Mouse (Mus musculus): Measurements from ENCODE around the gene Sgsm1. TPM values are rescaled to one million over a fixed set of nuclear protein-coding genes. Genes with fewer than 3 reads are reported as not detected.

Gene Sgsm1
- polyA plus RNA-seq, 1 experiment = not detected

- no peak overlapping the region for H3K4me3 ChIP-seq (ENCODE audit: insufficient read depth, low read length)
- H3K27ac ChIP-seq (ENCODE audit: insufficient read depth, low read depth, low read length) = no peak overlapping the region
- TF ChIP-seq POLR2A (IDR thresholded peaks at IDR 0.05; ENCODE audit: borderline replicate concordance, low read depth, low read length) (no peak), CTCF (IDR thresholded peaks at IDR 0.05; ENCODE audit: low read depth, low read length) (no peak)
- H3K4me1 ChIP-seq (ENCODE audit: control insufficient read depth, insufficient read depth, low read length) = no peaks in the 10 kb centered on the region
Observed at GRCm38 (mm10) chr5:113329463-113329862, 18.9 kb upstream of the Sgsm1 start.

GRCm38 (mm10) chr5:113323784-113324638, 13.4 kb upstream of the Sgsm1 start:
- H3K4me1 ChIP-seq (ENCODE audit: control insufficient read depth, insufficient read depth, low read length) = no peaks in the 10 kb centered on the region
- no peak overlapping the region for H3K27ac ChIP-seq (ENCODE audit: insufficient read depth, low read depth, low read length)
- peak overlapping the region; percentile 18; the same call in 1 of the 2 replicates for H3K4me3 ChIP-seq (ENCODE audit: insufficient read depth, low read length)
- TF ChIP-seq POLR2A (IDR thresholded peaks at IDR 0.05; ENCODE audit: borderline replicate concordance, low read depth, low read length) (no peak), CTCF (IDR thresholded peaks at IDR 0.05; ENCODE audit: low read depth, low read length) (no peak)

- H3K4me3 ChIP-seq (ENCODE audit: insufficient read depth, low read length) = no peak overlapping the region
- no peak for TF ChIP-seq POLR2A (IDR thresholded peaks at IDR 0.05; ENCODE audit: borderline replicate concordance, low read depth, low read length)
- TF ChIP-seq CTCF (IDR thresholded peaks at IDR 0.05; ENCODE audit: low read depth, low read length) = peak; percentile 60
Observed at GRCm38 (mm10) chr5:113313998-113314397, 3.4 kb upstream of the Sgsm1 start.

GRCm38 (mm10) chr5:113309491-113310376, 852 bp downstream of the Sgsm1 start:
- no peak overlapping the region for H3K27ac ChIP-seq (ENCODE audit: insufficient read depth, low read depth, low read length)
- H3K4me3 ChIP-seq (ENCODE audit: insufficient read depth, low read length) = no peak overlapping the region

More at GRCm38 (mm10) chr5:113313998-113314397, 3.4 kb upstream of the Sgsm1 start:
- no peaks in the 10 kb centered on the region for H3K4me1 ChIP-seq (ENCODE audit: control insufficient read depth, insufficient read depth, low read length)
- H3K27ac ChIP-seq (ENCODE audit: insufficient read depth, low read depth, low read length) = no peak overlapping the region

GRCm38 (mm10) chr5:113306750-113307477, 3.7 kb downstream of the Sgsm1 start:
- no peak overlapping the region for H3K4me3 ChIP-seq (ENCODE audit: insufficient read depth, low read length)
- TF ChIP-seq POLR2A (IDR thresholded peaks at IDR 0.05; ENCODE audit: borderline replicate concordance, low read depth, low read length) = no peak
- TF ChIP-seq CTCF (IDR thresholded peaks at IDR 0.05; ENCODE audit: low read depth, low read length) = no peak
- no peaks in the 10 kb centered on the region for H3K4me1 ChIP-seq (ENCODE audit: control insufficient read depth, insufficient read depth, low read length)

More at GRCm38 (mm10) chr5:113309491-113310376, 852 bp downstream of the Sgsm1 start:
- H3K4me1 ChIP-seq (ENCODE audit: control insufficient read depth, insufficient read depth, low read length) = no peaks in the 10 kb centered on the region
- TF ChIP-seq POLR2A (IDR thresholded peaks at IDR 0.05; ENCODE audit: borderline replicate concordance, low read depth, low read length) (no peak), CTCF (IDR thresholded peaks at IDR 0.05; ENCODE audit: low read depth, low read length) (no peak)

GRCm38 (mm10) chr5:113304527-113304926, 6.1 kb downstream of the Sgsm1 start:
- TF ChIP-seq CTCF (IDR thresholded peaks at IDR 0.05; ENCODE audit: low read depth, low read length) = no peak
- no peak for TF ChIP-seq POLR2A (IDR thresholded peaks at IDR 0.05; ENCODE audit: borderline replicate concordance, low read depth, low read length)
- H3K27ac ChIP-seq (ENCODE audit: insufficient read depth, low read depth, low read length) = no peak overlapping the region
- H3K4me1 ChIP-seq (ENCODE audit: control insufficient read depth, insufficient read depth, low read length) = no peaks in the 10 kb centered on the region
- no peak overlapping the region for H3K4me3 ChIP-seq (ENCODE audit: insufficient read depth, low read length)

More at GRCm38 (mm10) chr5:113306750-113307477, 3.7 kb downstream of the Sgsm1 start:
- no peak overlapping the region for H3K27ac ChIP-seq (ENCODE audit: insufficient read depth, low read depth, low read length)

- Histone ChIP-seq H3K4me1 (ENCODE audit: control insufficient read depth, insufficient read depth, low read length) (no peaks in the 10 kb centered on the region), H3K27ac (ENCODE audit: insufficient read depth, low read depth, low read length) (no peak overlapping the region), H3K4me3 (ENCODE audit: insufficient read depth, low read length) (no peak overlapping the region)
- TF ChIP-seq POLR2A (IDR thresholded peaks at IDR 0.05; ENCODE audit: borderline replicate concordance, low read depth, low read length) (no peak), CTCF (IDR thresholded peaks at IDR 0.05; ENCODE audit: low read depth, low read length) (no peak)
Observed at GRCm38 (mm10) chr5:113301841-113302240, 8.7 kb downstream of the Sgsm1 start.

GRCm38 (mm10) chr5:113300148-113300889, 10.3 kb downstream of the Sgsm1 start:
- no peak for TF ChIP-seq CTCF (IDR thresholded peaks at IDR 0.05; ENCODE audit: low read depth, low read length)
- no peak for TF ChIP-seq POLR2A (IDR thresholded peaks at IDR 0.05; ENCODE audit: borderline replicate concordance, low read depth, low read length)
- H3K4me1 ChIP-seq (ENCODE audit: control insufficient read depth, insufficient read depth, low read length) = no peaks in the 10 kb centered on the region
- no peak overlapping the region for H3K27ac ChIP-seq (ENCODE audit: insufficient read depth, low read depth, low read length)
- H3K4me3 ChIP-seq (ENCODE audit: insufficient read depth, low read length) = no peak overlapping the region
